28 mouse cellular contexts compared by ENCODE assay signal in the genomic region with DNA sequence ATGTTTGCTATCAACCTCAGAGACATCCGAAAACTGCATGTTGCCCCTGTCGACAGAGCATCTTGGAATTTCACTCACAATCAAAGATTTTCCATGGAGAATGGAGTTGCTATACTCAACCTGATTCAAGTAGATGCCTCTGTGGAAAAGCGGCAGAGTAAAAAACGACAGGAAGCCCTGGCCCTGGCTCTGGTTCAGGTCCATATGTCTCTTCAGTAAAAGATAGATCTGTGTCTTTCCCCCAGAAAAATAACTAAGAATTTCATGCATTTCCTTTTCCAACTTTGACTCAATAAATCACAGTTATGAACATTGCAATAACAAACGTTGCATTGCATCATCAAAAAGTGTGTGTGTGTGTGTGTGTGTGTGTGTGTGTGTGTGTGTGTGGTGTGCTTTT.
A peak's percentile ranks its signal among the peaks of the same experiment; 100 is the strongest.
DNase-seq lines count a peak whose midpoint lies in the region; ATAC-seq lines count a peak whose summit lies in the region.
"Had no signal": no experiment of that assay in that cellular context is flagged by ENCODE, and none has a peak within 500 bp of the region (broad histone marks: within the 10 kb centered on the region; RNA-seq: fewer than 3 reads in every experiment).

No protein-coding gene starts in this region.

- H3K4me2 ChIP-seq in forebrain, embryonic 16.5 days (ENCODE audit: low read length), result no peak overlapping the region
- H3K4me2 ChIP-seq in forebrain, embryonic 12.5 days, result no peak overlapping the region
- no peak overlapping the region for H3K4me2 ChIP-seq in midbrain, embryonic 15.5 days
- no peak overlapping the region for H3K4me2 ChIP-seq in midbrain, embryonic 16.5 days (ENCODE audit: low read length)
- H3K4me2 ChIP-seq: embryonic facial prominence, embryonic 13.5 days; hindbrain, embryonic 15.5 days; limb, embryonic 13.5 days; liver, embryonic 11.5 days; neural tube, embryonic 13.5 days had no signal

- H3K27me3 ChIP-seq in forebrain, embryonic 16.5 days (replicated peaks; ENCODE audit: control insufficient read depth, insufficient read depth, low read length), result no peaks in the 10 kb centered on the region
- no peaks in the 10 kb centered on the region for H3K27me3 ChIP-seq in forebrain, embryonic 12.5 days
- no peaks in the 10 kb centered on the region for H3K27me3 ChIP-seq in midbrain, embryonic 15.5 days (replicated peaks)
- H3K27me3 ChIP-seq in midbrain, embryonic 16.5 days (ENCODE audit: control insufficient read depth, insufficient read depth, low read depth, low read length), result no peaks in the 10 kb centered on the region
- H3K27me3 ChIP-seq: embryonic facial prominence, embryonic 13.5 days; hindbrain, embryonic 15.5 days; limb, embryonic 13.5 days; neural tube, embryonic 13.5 days had no signal

- 68% methylated on average over 5 of the region's 5 CpGs for WGBS in forebrain, embryonic 16.5 days
- 85% methylated on average over 5 of the region's 5 CpGs for WGBS in forebrain, embryonic 12.5 days
- WGBS in midbrain, embryonic 15.5 days, result 80% methylated on average over 5 of the region's 5 CpGs
- WGBS in midbrain, embryonic 16.5 days, result 79% methylated on average over 5 of the region's 5 CpGs

- H3K4me3 ChIP-seq in forebrain, embryonic 16.5 days (replicated peaks; ENCODE audit: low read length), result no peak overlapping the region
- no peak overlapping the region for H3K4me3 ChIP-seq in forebrain, embryonic 12.5 days (replicated peaks)
- H3K4me3 ChIP-seq in midbrain, embryonic 15.5 days, result no peak overlapping the region
- no peak overlapping the region for H3K4me3 ChIP-seq in midbrain, embryonic 16.5 days (ENCODE audit: low read depth, low read length)
- H3K4me3 ChIP-seq: embryonic facial prominence, embryonic 13.5 days; erythroblast, embryonic 14.5 days; gastrocnemius, adult 2 months; hindbrain, embryonic 10.5 days; hindbrain, embryonic 15.5 days; limb, embryonic 13.5 days; midbrain, embryonic 10.5 days; neural tube, embryonic 13.5 days had no signal

- peak; percentile 11 for DNase-seq in kidney, adult 9 months
- no peak for DNase-seq in kidney, adult 18-20 months
- DNase-seq in kidney, postnatal 36 days, result peak; percentile 23 to 33
- no peak for DNase-seq in gastrocnemius, postnatal 4 days (ENCODE audit: low spot score in 2 of 2)
- DNase-seq: adrenal gland, postnatal 14 days; cerebellum, adult 18-20 months; cerebellum, postnatal 10 days; gastrocnemius, adult 2 months; gastrocnemius, postnatal 36 days; heart, postnatal 14 days; right cerebral cortex, postnatal 4 days; thymus, adult 18-20 months; thymus, postnatal 25 days had no signal

- H3K9me3 ChIP-seq in forebrain, embryonic 16.5 days (ENCODE audit: control insufficient read depth, low read length), result no peaks in the 10 kb centered on the region
- no peaks in the 10 kb centered on the region for H3K9me3 ChIP-seq in forebrain, embryonic 12.5 days
- H3K9me3 ChIP-seq in midbrain, embryonic 15.5 days, result no peaks in the 10 kb centered on the region
- no peaks in the 10 kb centered on the region for H3K9me3 ChIP-seq in midbrain, embryonic 16.5 days (replicated peaks; ENCODE audit: control insufficient read depth, low read length, poor library complexity, severe bottlenecking)
- H3K9me3 ChIP-seq: embryonic facial prominence, embryonic 13.5 days; hindbrain, embryonic 10.5 days; hindbrain, embryonic 15.5 days; limb, embryonic 13.5 days; midbrain, embryonic 10.5 days; neural tube, embryonic 13.5 days had no signal

- 0 out of 2 replicates have a peak overlapping the region, but pooled peaks have one; percentile 2 for H3K27ac ChIP-seq in forebrain, embryonic 16.5 days (ENCODE audit: low read length)
- no peak overlapping the region for H3K27ac ChIP-seq in forebrain, embryonic 12.5 days
- H3K27ac ChIP-seq in midbrain, embryonic 15.5 days, result peak overlapping the region; percentile 59; the same call in 1 of the 2 replicates
- no peak overlapping the region for H3K27ac ChIP-seq in midbrain, embryonic 16.5 days (ENCODE audit: low read length)
- H3K27ac ChIP-seq: embryonic facial prominence, embryonic 13.5 days; gastrocnemius, adult 2 months; hindbrain, embryonic 10.5 days; hindbrain, embryonic 15.5 days; limb, embryonic 13.5 days; midbrain, embryonic 10.5 days; neural tube, embryonic 13.5 days; stomach, postnatal 0 days had no signal

- H3K36me3 ChIP-seq in forebrain, embryonic 16.5 days (ENCODE audit: control insufficient read depth, insufficient read depth), result no peaks in the 10 kb centered on the region
- H3K36me3 ChIP-seq in forebrain, embryonic 12.5 days (replicated peaks), result no peaks in the 10 kb centered on the region
- no peaks in the 10 kb centered on the region for H3K36me3 ChIP-seq in midbrain, embryonic 15.5 days (replicated peaks)
- H3K36me3 ChIP-seq in midbrain, embryonic 16.5 days (ENCODE audit: control insufficient read depth, insufficient read depth, low read length), result no peaks in the 10 kb centered on the region
- H3K36me3 ChIP-seq: embryonic facial prominence, embryonic 13.5 days; hindbrain, embryonic 10.5 days; hindbrain, embryonic 15.5 days; limb, embryonic 13.5 days; midbrain, embryonic 10.5 days; neural tube, embryonic 13.5 days had no signal

- no peak for ATAC-seq in forebrain, embryonic 16.5 days
- ATAC-seq in forebrain, embryonic 12.5 days (ENCODE audit: low FRiP score), result no peak
- no peak for ATAC-seq in midbrain, embryonic 15.5 days (replicated peaks)
- ATAC-seq in midbrain, embryonic 16.5 days, result no peak
- ATAC-seq: inflammation-experienced regulatory T-cells, adult 6 months; Patski had no signal

- H3K9ac ChIP-seq in forebrain, embryonic 16.5 days (replicated peaks; ENCODE audit: low read depth, low read length), result no peak overlapping the region
- H3K9ac ChIP-seq in forebrain, embryonic 12.5 days, result no peak overlapping the region
- no peak overlapping the region for H3K9ac ChIP-seq in midbrain, embryonic 15.5 days
- no peak overlapping the region for H3K9ac ChIP-seq in midbrain, embryonic 16.5 days (ENCODE audit: low read depth, low read length)
- H3K9ac ChIP-seq: embryonic facial prominence, embryonic 13.5 days; hindbrain, embryonic 15.5 days; limb, embryonic 13.5 days; neural tube, embryonic 13.5 days had no signal

- peaks cover 13% of the 10 kb centered on the region for H3K4me1 ChIP-seq in forebrain, embryonic 16.5 days (replicated peaks; ENCODE audit: control insufficient read depth, insufficient read depth, low read length)
- H3K4me1 ChIP-seq in forebrain, embryonic 12.5 days, result peaks cover 18% of the 10 kb centered on the region
- H3K4me1 ChIP-seq in midbrain, embryonic 15.5 days, result peaks cover 20% of the 10 kb centered on the region; the same call in 1 of the 2 replicates
- H3K4me1 ChIP-seq in midbrain, embryonic 16.5 days (ENCODE audit: control insufficient read depth, insufficient read depth, low read length), result peaks cover 17% of the 10 kb centered on the region

Comparison
In these comparisons a context has a peak if more than half of its experiments do, and no peak if none do; other contexts are left out.
1. H3K27ac ChIP-seq: peak in forebrain, embryonic 16.5 days (single experiment) and midbrain, embryonic 15.5 days (single experiment); none in forebrain, embryonic 12.5 days (single experiment) and midbrain, embryonic 16.5 days (single experiment).
2. DNase-seq: peak in kidney, adult 9 months (single experiment) and kidney, postnatal 36 days (2 of 2); none in kidney, adult 18-20 months (single experiment) and gastrocnemius, postnatal 4 days (0 of 2).